Comparison of ENCODE assay signal across 26 mouse cellular contexts in genomic region chr10:111458088-111458487, GRCm38 (mm10).
"Had no signal": no experiment of that assay in that cellular context is flagged by ENCODE, and none has a peak within 500 bp of the region (broad histone marks: within the 10 kb centered on the region; RNA-seq: fewer than 3 reads in every experiment).

No protein-coding gene starts in this region.

- H3K4me3 ChIP-seq: heart, adult 2 months; heart, embryonic 13.5 days; heart, embryonic 15.5 days; hindbrain, embryonic 13.5 days; hindbrain, embryonic 15.5 days; kidney, embryonic 15.5 days; limb, embryonic 13.5 days; limb, embryonic 15.5 days; liver, embryonic 12.5 days had no signal

- H3K9me3 ChIP-seq: heart, embryonic 13.5 days; heart, embryonic 15.5 days; hindbrain, embryonic 13.5 days; hindbrain, embryonic 15.5 days; kidney, embryonic 15.5 days; limb, embryonic 13.5 days; limb, embryonic 15.5 days; liver, embryonic 12.5 days had no signal

- H3K27ac ChIP-seq: heart, adult 2 months; heart, embryonic 13.5 days; heart, embryonic 15.5 days; hindbrain, embryonic 13.5 days; hindbrain, embryonic 15.5 days; kidney, embryonic 15.5 days; kidney, postnatal 0 days; limb, embryonic 13.5 days; limb, embryonic 15.5 days; liver, embryonic 12.5 days; liver, embryonic 14.5 days had no signal

- H3K4me2 ChIP-seq: heart, embryonic 11.5 days; heart, embryonic 13.5 days; heart, embryonic 15.5 days; hindbrain, embryonic 13.5 days; hindbrain, embryonic 15.5 days; kidney, embryonic 15.5 days; limb, embryonic 13.5 days; liver, embryonic 12.5 days had no signal

- DNase-seq: gastrocnemius, postnatal 14 days; gastrocnemius, postnatal 36 days; heart, adult 2 months; heart, postnatal 14 days; heart, postnatal 36 days; kidney, adult 11 months; kidney, adult 2 months; kidney, adult 9 months; kidney, postnatal 14 days; kidney, postnatal 36 days; layer of hippocampus, adult 9-11 months; layer of hippocampus, postnatal 36 days; left cerebral cortex, postnatal 4 days had no signal

- H3K27me3 ChIP-seq: heart, embryonic 13.5 days; heart, embryonic 15.5 days; hindbrain, embryonic 13.5 days; hindbrain, embryonic 15.5 days; kidney, embryonic 15.5 days; limb, embryonic 13.5 days; limb, embryonic 15.5 days; liver, embryonic 12.5 days had no signal

- H3K4me1 ChIP-seq: heart, embryonic 15.5 days; hindbrain, embryonic 15.5 days; kidney, embryonic 15.5 days had no signal

- H3K36me3 ChIP-seq: heart, embryonic 13.5 days; heart, embryonic 15.5 days; hindbrain, embryonic 13.5 days; hindbrain, embryonic 15.5 days; kidney, embryonic 15.5 days; limb, embryonic 13.5 days; limb, embryonic 15.5 days; liver, embryonic 12.5 days had no signal

- ATAC-seq: hindbrain, postnatal 0 days; intestine, embryonic 16.5 days; liver, embryonic 12.5 days had no signal

- H3K9ac ChIP-seq: heart, embryonic 13.5 days; heart, embryonic 15.5 days; hindbrain, embryonic 13.5 days; hindbrain, embryonic 15.5 days; kidney, embryonic 15.5 days; limb, embryonic 13.5 days; limb, embryonic 15.5 days; liver, embryonic 12.5 days; liver, embryonic 14.5 days had no signal
